Mouse (Mus musculus) myocyte (in vitro differentiated cells): Measurements from ENCODE around the gene Kcnn4.

Experiments used
- CEBPB ChIP-seq: IDR thresholded peaks from 2 replicates; pipeline ENCODE4 v1.6.1; 2011; ENCODE audit warnings: mild to moderate bottlenecking, moderate library complexity; ENCODE audit not compliant: poor library complexity, insufficient read depth, severe bottlenecking
- E2F4 ChIP-seq: IDR thresholded peaks from one replicate; pipeline ENCODE4 v1.6.1; 2011; ENCODE audit warnings: mild to moderate bottlenecking, control low read depth, moderate library complexity; ENCODE audit not compliant: insufficient read depth
- MAX ChIP-seq: IDR thresholded peaks from one replicate; pipeline ENCODE4 v1.6.1; 2011; ENCODE audit warnings: low read depth, mild to moderate bottlenecking, control low read depth
- MYOD1 ChIP-seq, 3 experiments: IDR thresholded peaks; one replicate each; pipeline ENCODE4 v1.6.1; 2011; ENCODE audit warnings: control low read depth in 2 of 3, low read depth in 2 of 3, mild to moderate bottlenecking in 2 of 3, moderate library complexity in 1 of 3; ENCODE audit not compliant: insufficient read length in 2 of 3, control insufficient read depth in 1 of 3
- POLR2A ChIP-seq: IDR thresholded peaks from one replicate; pipeline ENCODE4 v1.6.1; 2011; ENCODE audit warnings: low read depth, mild to moderate bottlenecking, control low read depth, moderate library complexity; ENCODE audit not compliant: insufficient read length
- POLR2AphosphoS2 ChIP-seq: IDR thresholded peaks from one replicate; pipeline ENCODE4 v1.6.1; 2011; ENCODE audit warnings: low read depth, control low read depth; ENCODE audit not compliant: insufficient read length
- REST ChIP-seq: IDR thresholded peaks from one replicate; pipeline ENCODE4 v1.6.1; 2011; ENCODE audit warnings: mild to moderate bottlenecking, control low read depth, moderate library complexity; ENCODE audit not compliant: insufficient read depth, insufficient read length
- TCF12 ChIP-seq: IDR thresholded peaks from one replicate; pipeline ENCODE4 v1.6.1; 2011; ENCODE audit warnings: mild to moderate bottlenecking, control low read depth; ENCODE audit not compliant: poor library complexity, insufficient read depth, severe bottlenecking
- TCF3 ChIP-seq: IDR thresholded peaks from one replicate; pipeline ENCODE4 v1.6.1; 2011; ENCODE audit warnings: low read depth, control low read depth; ENCODE audit not compliant: insufficient read length
- USF1 ChIP-seq: IDR thresholded peaks from one replicate; pipeline ENCODE4 v1.6.1; 2011; ENCODE audit warnings: low read depth, mild to moderate bottlenecking, control low read depth, moderate library complexity

DNA sequence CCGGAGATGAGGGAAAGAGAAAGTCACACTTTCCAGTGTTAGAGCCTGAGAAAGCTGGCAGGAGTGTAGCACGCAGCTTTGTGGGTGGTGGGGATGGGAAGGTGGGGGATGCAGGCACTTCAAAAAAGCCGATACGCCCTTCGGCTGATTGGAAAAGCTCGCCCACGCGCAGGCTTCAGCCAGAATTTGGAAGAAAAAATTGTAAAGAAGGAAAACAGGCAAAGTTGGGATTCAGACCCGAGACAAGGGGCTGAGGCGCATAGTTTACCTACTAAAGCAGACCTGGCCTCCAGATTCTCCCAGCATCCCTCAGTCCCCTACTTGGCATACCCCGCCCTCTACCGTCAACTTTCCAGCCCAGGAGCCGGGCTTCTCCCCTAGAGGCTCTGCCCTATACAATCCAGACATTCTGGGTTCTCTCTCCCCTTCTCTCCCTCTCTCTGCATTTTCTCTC, 44.4 kb upstream of the Kcnn4 start:
- TF ChIP-seq E2F4 (no peak), REST (no peak), POLR2A (no peak), MYOD1 (IDR thresholded peaks at IDR 0.05; ENCODE audit: control insufficient read depth in 1 of 3, insufficient read length in 2 of 3, low read depth in 2 of 3) (no peak), MAX (no peak), CEBPB (no peak), POLR2AphosphoS2 (no peak), USF1 (no peak), TCF12 (no peak), TCF3 (no peak)
